Mouse (Mus musculus) heart, postnatal 14 days (tissue): ENCODE measurements around the gene Idh2. TPM values are rescaled to one million over a fixed set of nuclear protein-coding genes. Genes with fewer than 3 reads are reported as not detected.

Source experiments
- total RNA-seq, 2 experiments: library from RNA; stranded (reverse); gene quantifications; 2 replicates each; pipeline ENCODE4 v1.2.3; 2021

The Idh2 gene
- total RNA-seq, 2 experiments from 2014 or later: 1,322 to 1,446 TPM

Other genes with a start within 250 kb of the Idh2 start
- gene Ap3s2, start 194.7 kb downstream of the Idh2 start, total RNA-seq: 10 to 100 TPM; 19.6 to 20.3 TPM
- 10 to 100 TPM; 11.5 to 12.5 TPM for gene Arpin, start 180.0 kb downstream of the Idh2 start, total RNA-seq
- gene Zfp710, start 90.6 kb downstream of the Idh2 start, total RNA-seq: 10 to 100 TPM; 21.6 to 27.4 TPM
- 10 to 100 TPM; 12.9 to 13.4 TPM for gene Sema4b, start 71.4 kb upstream of the Idh2 start, total RNA-seq
- 10 to 100 TPM; 18.1 to 22.5 TPM for gene Cib1, start 117.4 kb upstream of the Idh2 start, total RNA-seq
- gene Gdpgp1, start 117.5 kb upstream of the Idh2 start, total RNA-seq: 1 to 10 TPM; 1.9 TPM
- gene Ttll13, start 131.0 kb upstream of the Idh2 start, total RNA-seq: under 1 TPM; 0.46 to 0.55 TPM
- gene Ngrn, start 145.8 kb upstream of the Idh2 start, total RNA-seq: 10 to 100 TPM; 25.2 to 25.6 TPM
- gene Vps33b, start 154.3 kb upstream of the Idh2 start, total RNA-seq: 1 to 10 TPM; 7.0 to 7.4 TPM
- gene Prc1, start 179.1 kb upstream of the Idh2 start, total RNA-seq: 10 to 100 TPM; 12.4 to 19.8 TPM
- 1 to 10 TPM; 6.8 to 7.6 TPM for gene Rccd1, start 209.1 kb upstream of the Idh2 start, total RNA-seq
- gene Unc45a, start 225.6 kb upstream of the Idh2 start, total RNA-seq: 10 to 100 TPM; 17.9 to 19.2 TPM
- 10 to 100 TPM; 29.7 to 31.3 TPM for gene Hddc3, start 227.7 kb upstream of the Idh2 start, total RNA-seq